In genomic region chr2:181763006-181763830, GRCm38 (mm10) we compare ENCODE assay signal across 12 mouse cellular contexts. TPM values are rescaled to one million over a fixed set of nuclear protein-coding genes. Genes with fewer than 3 reads are reported as not detected.
A peak's percentile ranks its signal among the peaks of the same experiment; 100 is the strongest.
DNase-seq lines count a peak whose midpoint lies in the region; ATAC-seq lines count a peak whose summit lies in the region.
"Had no signal": no experiment of that assay in that cellular context is flagged by ENCODE, and none has a peak within 500 bp of the region (broad histone marks: within the 10 kb centered on the region; RNA-seq: fewer than 3 reads in every experiment).

Gene Myt1, plus strand, starts transcription at chr2:181763332.

- intact Hi-C loops in heart, postnatal 10 days (cut with DNase I) = no loop called here

- H3K9ac ChIP-seq in embryonic facial prominence, embryonic 14.5 days (ENCODE audit: low read depth, low read length) = no peak within 1 kb of the TSS
- peak within 1 kb of the TSS; percentile 32; the same call in 1 of the 2 replicates for H3K9ac ChIP-seq in neural tube, embryonic 14.5 days (replicated peaks; ENCODE audit: low read depth, low read length)
- H3K9ac ChIP-seq: liver, embryonic 14.5 days had no signal

- no peak for DNase-seq in layer of hippocampus, adult 18-20 months (ENCODE audit: low spot score in 2 of 2)
- DNase-seq in layer of hippocampus, adult 11-12 months (ENCODE audit: low spot score) = no peak
- peak; percentile 73 for DNase-seq in embryonic facial prominence, embryonic 14.5 days (ENCODE audit: low spot score)
- no peak for DNase-seq in layer of hippocampus, postnatal 36 days
- DNase-seq in MN1 (ENCODE audit: low spot score) = no peak
- no peak for DNase-seq in kidney, adult 9 months
- no peak for DNase-seq in heart, postnatal 10 days
- DNase-seq: thymus, postnatal 25 days had no signal

- H3K4me3 ChIP-seq in embryonic facial prominence, embryonic 14.5 days (ENCODE audit: low read depth, low read length) = no peak within 1 kb of the TSS
- peak within 1 kb of the TSS; percentile 16 for H3K4me3 ChIP-seq in neural tube, embryonic 14.5 days (ENCODE audit: low read depth, low read length)

- ATAC-seq in embryonic facial prominence, embryonic 14.5 days (ENCODE audit: low read depth) = peak; percentile 58
- ATAC-seq in neural tube, embryonic 14.5 days (ENCODE audit: low read depth) = peak; percentile 3; the same call in 1 of the 2 replicates
- ATAC-seq: CD4-positive, CD25-positive, alpha-beta regulatory T cell, adult 4 months had no signal

- no peaks in the 10 kb centered on the region for H3K27me3 ChIP-seq in embryonic facial prominence, embryonic 14.5 days (replicated peaks; ENCODE audit: control insufficient read depth, insufficient read depth, low read length)
- H3K27me3 ChIP-seq in neural tube, embryonic 14.5 days (ENCODE audit: control insufficient read depth, insufficient read depth, low read length) = no peaks in the 10 kb centered on the region

- 0 out of 2 replicates have a peak, but pooled peaks cover 4% of the 10 kb centered on the region for H3K4me1 ChIP-seq in embryonic facial prominence, embryonic 14.5 days (ENCODE audit: control insufficient read depth, insufficient read depth, low read length)
- H3K4me1 ChIP-seq in neural tube, embryonic 14.5 days (ENCODE audit: control insufficient read depth, insufficient read depth, low read length) = peaks cover 43% of the 10 kb centered on the region

- 39% methylated on average over 8 of the region's 8 CpGs for WGBS in embryonic facial prominence, embryonic 14.5 days
- WGBS in neural tube, embryonic 14.5 days = 16% methylated on average over 8 of the region's 8 CpGs

- H3K27ac ChIP-seq in embryonic facial prominence, embryonic 14.5 days (replicated peaks; ENCODE audit: low read depth, low read length) = no peak within 1 kb of the TSS
- peak within 1 kb of the TSS; percentile 85 for H3K27ac ChIP-seq in neural tube, embryonic 14.5 days (ENCODE audit: low read depth, low read length)
- H3K27ac ChIP-seq: liver, embryonic 14.5 days had no signal

- no peaks in the 10 kb centered on the region for H3K36me3 ChIP-seq in embryonic facial prominence, embryonic 14.5 days (ENCODE audit: control insufficient read depth, insufficient read depth, low read length)
- no peaks in the 10 kb centered on the region for H3K36me3 ChIP-seq in neural tube, embryonic 14.5 days (ENCODE audit: control insufficient read depth, insufficient read depth, low read length)

- no peaks in the 10 kb centered on the region for H3K9me3 ChIP-seq in embryonic facial prominence, embryonic 14.5 days (ENCODE audit: control insufficient read depth, low read length)
- no peaks in the 10 kb centered on the region for H3K9me3 ChIP-seq in neural tube, embryonic 14.5 days (ENCODE audit: control insufficient read depth, low read length)

- 0 out of 2 replicates have a peak within 1 kb of the TSS, but pooled peaks have one; percentile 19 for H3K4me2 ChIP-seq in embryonic facial prominence, embryonic 14.5 days (ENCODE audit: low read depth, low read length)
- H3K4me2 ChIP-seq in neural tube, embryonic 14.5 days (ENCODE audit: low read depth, low read length) = peak within 1 kb of the TSS; percentile 88

RNA-seq across cellular contexts. Expression of gene Myt1, which starts in this region (rescaled TPM):
- total RNA-seq in layer of hippocampus, adult 18-20 months (2021) = 10 to 100 TPM; 26.0 to 28.5 TPM
- 0.77 and 1.3 TPM in 2 replicates for polyA plus RNA-seq in embryonic facial prominence, embryonic 14.5 days (2014; fragmentation: Nextera tagmentation; extraction: Ambion mirVana)
- 10 to 100 TPM; 26.3 to 27.8 TPM for total RNA-seq in layer of hippocampus, postnatal 36 days (2021)
- polyA plus RNA-seq in neural tube, embryonic 14.5 days (2014; fragmentation: Nextera tagmentation; extraction: Ambion mirVana) = 26.9 and 28.7 TPM in 2 replicates
- not detected for total RNA-seq in heart, postnatal 10 days (2021)
- total RNA-seq: heart, postnatal 25 days had no signal
- polyA plus RNA-seq: CD4-positive, CD25-positive, alpha-beta regulatory T cell, adult 4 months had no signal

Comparison
In these comparisons a context has a peak if more than half of its experiments do, and no peak if none do; other contexts are left out.
1. RNA of gene Myt1 (total RNA-seq): 26.0 to 28.5 TPM in layer of hippocampus, adult 18-20 months and 26.3 to 27.8 TPM in layer of hippocampus, postnatal 36 days; not detected in heart, postnatal 10 days; every median in the first group is over 10 times any median in the second.
2. RNA of gene Myt1 (polyA plus RNA-seq): 26.9 to 28.7 TPM in neural tube, embryonic 14.5 days; 0.77 to 1.3 TPM in embryonic facial prominence, embryonic 14.5 days; every median in the first group is over 10 times any median in the second.